9 mouse cellular contexts compared by ENCODE assay signal in genomic region chr5:115436421-115437124, GRCm38 (mm10). TPM values are rescaled to one million over a fixed set of nuclear protein-coding genes. Genes with fewer than 3 reads are reported as not detected.
DNase-seq lines count a peak whose midpoint lies in the region; ATAC-seq and TF ChIP-seq lines count a peak whose summit lies in the region.
"Had no signal": no experiment of that assay in that cellular context is flagged by ENCODE, and none has a peak within 500 bp of the region (broad histone marks: within the 10 kb centered on the region; RNA-seq: fewer than 3 reads in every experiment).

No protein-coding gene starts in this region.

- peak; percentile 53 for ATAC-seq in heart, embryonic 15.5 days (replicated peaks; ENCODE audit: insufficient number of reproducible peaks, insufficient read depth, low FRiP score, low read depth)
- ATAC-seq in liver, embryonic 13.5 days (ENCODE audit: low read depth), result no peak
- no peak for ATAC-seq in megakaryocyte progenitor cell, adult 5-6 weeks (replicated peaks; ENCODE audit: poor library complexity)

- peak overlapping the region; percentile 81 for H3K4me2 ChIP-seq in heart, embryonic 15.5 days
- H3K4me2 ChIP-seq in liver, embryonic 13.5 days, result peak overlapping the region; percentile 35

- no peaks in the 10 kb centered on the region for H3K9me3 ChIP-seq in forebrain, embryonic 10.5 days
- no peaks in the 10 kb centered on the region for H3K9me3 ChIP-seq in heart, embryonic 15.5 days (replicated peaks)
- H3K9me3 ChIP-seq in liver, embryonic 13.5 days (replicated peaks), result no peaks in the 10 kb centered on the region

- no peak; the same call in 1 of the 2 replicates for TF ChIP-seq CTCF in olfactory bulb, adult 2 months (IDR thresholded peaks at IDR 0.05; ENCODE audit: insufficient read depth, low read depth, low read length)

- WGBS in forebrain, embryonic 10.5 days, result under 1% methylated on average over 42 of the region's 43 CpGs
- under 1% methylated on average over 43 of the region's 43 CpGs for WGBS in heart, embryonic 15.5 days
- 3% methylated on average over 38 of the region's 43 CpGs for WGBS in liver, embryonic 13.5 days (ENCODE audit: insufficient replicate concordance)
- WGBS in olfactory bulb, adult 2 months, result under 1% methylated on average over 40 of the region's 43 CpGs

- TF ChIP-seq POLR2A in olfactory bulb, adult 2 months (IDR thresholded peaks at IDR 0.05; ENCODE audit: insufficient read depth, low read depth, low read length), result peak; percentile 90; the same call in 1 of the 2 replicates

- peak overlapping the region; percentile 100 for H3K27ac ChIP-seq in forebrain, embryonic 10.5 days
- H3K27ac ChIP-seq in heart, embryonic 15.5 days, result peak overlapping the region; percentile 50
- no peak overlapping the region for H3K27ac ChIP-seq in liver, embryonic 13.5 days
- H3K27ac ChIP-seq in olfactory bulb, adult 2 months (ENCODE audit: insufficient read depth, low read depth, low read length), result peak overlapping the region; percentile 99

- DNase-seq in urinary bladder, postnatal 4 days (ENCODE audit: low spot score in 2 of 2), result peak; percentile 62 to 68
- no peak for DNase-seq in urinary bladder, adult 18-20 months (ENCODE audit: low spot score in 2 of 2)
- DNase-seq in forebrain, embryonic 10.5 days (ENCODE audit: extremely low spot score, low spot score), result peak; percentile 98
- peak; percentile 74 to 85 for DNase-seq in kidney, postnatal 4 days
- DNase-seq in liver, embryonic 13.5 days, result no peak

- H3K4me3 ChIP-seq in forebrain, embryonic 10.5 days, result peak overlapping the region; percentile 99
- peak overlapping the region; percentile 50 for H3K4me3 ChIP-seq in heart, embryonic 15.5 days
- H3K4me3 ChIP-seq in liver, embryonic 13.5 days (replicated peaks), result no peak overlapping the region; the same call in 1 of the 2 replicates
- peak overlapping the region; percentile 46 for H3K4me3 ChIP-seq in olfactory bulb, adult 2 months (ENCODE audit: insufficient read depth, low read depth, low read length)

- H3K9ac ChIP-seq in heart, embryonic 15.5 days, result peak overlapping the region; percentile 65
- H3K9ac ChIP-seq in liver, embryonic 13.5 days, result no peak overlapping the region

- H3K4me1 ChIP-seq in forebrain, embryonic 10.5 days, result peaks cover 100% of the 10 kb centered on the region
- peaks cover 22% of the 10 kb centered on the region for H3K4me1 ChIP-seq in heart, embryonic 15.5 days (replicated peaks)
- 0 out of 2 replicates have a peak, but pooled peaks cover 6% of the 10 kb centered on the region for H3K4me1 ChIP-seq in liver, embryonic 13.5 days (replicated peaks)
- peaks cover 50% of the 10 kb centered on the region for H3K4me1 ChIP-seq in olfactory bulb, adult 2 months (ENCODE audit: control insufficient read depth, insufficient read depth, low read length)

- peaks cover 98% of the 10 kb centered on the region for H3K36me3 ChIP-seq in forebrain, embryonic 10.5 days (replicated peaks)
- H3K36me3 ChIP-seq in heart, embryonic 15.5 days, result no peaks in the 10 kb centered on the region
- no peaks in the 10 kb centered on the region for H3K36me3 ChIP-seq in liver, embryonic 13.5 days

- no peaks in the 10 kb centered on the region for H3K27me3 ChIP-seq in forebrain, embryonic 10.5 days (ENCODE audit: poor library complexity, severe bottlenecking)
- H3K27me3 ChIP-seq in heart, embryonic 15.5 days, result peaks cover 10% of the 10 kb centered on the region
- H3K27me3 ChIP-seq in liver, embryonic 13.5 days, result peaks cover 75% of the 10 kb centered on the region

RNA-seq across cellular contexts. Expression of gene Msi1, which starts 7.2 kb away (rescaled TPM):
- 142 and 158 TPM in 2 replicates for polyA plus RNA-seq in forebrain, embryonic 10.5 days (2016; fragmentation: Nextera tagmentation; extraction: Ambion mirVana)
- 2.0 and 3.5 TPM in 2 replicates for polyA plus RNA-seq in heart, embryonic 15.5 days (2015; fragmentation: Nextera tagmentation; extraction: Ambion mirVana)
- polyA plus RNA-seq in liver, embryonic 13.5 days (2015; fragmentation: Nextera tagmentation; extraction: Ambion mirVana), result 0.83 and 1.4 TPM in 2 replicates
- not detected in 2 replicates for polyA plus RNA-seq in olfactory bulb, adult 2 months (2012; ENCODE audit: insufficient read depth, insufficient read length, low replicate concordance, missing spikeins)
- total RNA-seq in megakaryocyte progenitor cell, adult 5-6 weeks (2015), result not detected in 2 replicates
- total RNA-seq in megakaryocyte progenitor cell, adult 5-6 weeks (2017), result not detected in 2 replicates

RNA-seq across cellular contexts. Expression of gene Pla2g1b, which starts 29.5 kb away (rescaled TPM):
- polyA plus RNA-seq in forebrain, embryonic 10.5 days (2016; fragmentation: Nextera tagmentation; extraction: Ambion mirVana), result not detected in 2 replicates
- 0.32 and 0.52 TPM in 2 replicates for polyA plus RNA-seq in heart, embryonic 15.5 days (2015; fragmentation: Nextera tagmentation; extraction: Ambion mirVana)
- 0.35 TPM in 1 of 2 replicates, not detected in the other for polyA plus RNA-seq in liver, embryonic 13.5 days (2015; fragmentation: Nextera tagmentation; extraction: Ambion mirVana)
- polyA plus RNA-seq in olfactory bulb, adult 2 months (2012; ENCODE audit: insufficient read depth, insufficient read length, low replicate concordance, missing spikeins), result not detected in 2 replicates
- total RNA-seq in megakaryocyte progenitor cell, adult 5-6 weeks (2015), result not detected in 2 replicates
- total RNA-seq in megakaryocyte progenitor cell, adult 5-6 weeks (2017), result not detected in 2 replicates
- polyA plus RNA-seq: liver, embryonic 16.5 days had no signal

RNA-seq across cellular contexts. Expression of gene Sirt4, which starts 48.0 kb away (rescaled TPM):
- polyA plus RNA-seq in forebrain, embryonic 10.5 days (2016; fragmentation: Nextera tagmentation; extraction: Ambion mirVana), result 13.1 and 13.9 TPM in 2 replicates
- polyA plus RNA-seq in heart, embryonic 15.5 days (2015; fragmentation: Nextera tagmentation; extraction: Ambion mirVana), result 20.9 TPM in 2 replicates
- 5.6 and 6.1 TPM in 2 replicates for polyA plus RNA-seq in liver, embryonic 13.5 days (2015; fragmentation: Nextera tagmentation; extraction: Ambion mirVana)
- not detected in 2 replicates for polyA plus RNA-seq in olfactory bulb, adult 2 months (2012; ENCODE audit: insufficient read depth, insufficient read length, low replicate concordance, missing spikeins)
- total RNA-seq in megakaryocyte progenitor cell, adult 5-6 weeks (2015), result 9.8 and 12.3 TPM in 2 replicates
- 2.8 and 4.6 TPM in 2 replicates for total RNA-seq in megakaryocyte progenitor cell, adult 5-6 weeks (2017)

Comparison
In these comparisons a context has a peak if more than half of its experiments do, and no peak if none do; other contexts are left out.
1. DNase-seq: peak in urinary bladder, postnatal 4 days (2 of 2), forebrain, embryonic 10.5 days (single experiment) and kidney, postnatal 4 days (2 of 2); none in urinary bladder, adult 18-20 months (0 of 2) and liver, embryonic 13.5 days (single experiment).